Mouse (Mus musculus) cerebellum, adult 2 months (tissue): ENCODE results near the gene Shc3. TPM values are rescaled to one million over a fixed set of nuclear protein-coding genes. Genes with fewer than 3 reads are reported as not detected.

Experiments used
- DNase-seq, 2 experiments: peaks; one replicate each; pipeline ENCODE4 v3.0.0; 2021
- H3K27ac ChIP-seq: fragments of 200-500 bp; 2 replicates; pipeline ENCODE4 v1.5.1; 2012; ENCODE audit warnings: low read length, control low read depth, inconsistent platforms; ENCODE audit not compliant: insufficient read depth
- H3K27me3 ChIP-seq: fragments of 200-500 bp; 2 replicates; pipeline ENCODE4 v1.6.1; 2012; ENCODE audit warnings: inconsistent platforms, mild to moderate bottlenecking, low read length, moderate library complexity; ENCODE audit not compliant: control insufficient read depth, insufficient read depth
- H3K4me1 ChIP-seq: fragments of 200-500 bp; 2 replicates; pipeline ENCODE4 v1.6.1; 2011; ENCODE audit warnings: low read length; ENCODE audit not compliant: control insufficient read depth, insufficient read depth
- H3K4me3 ChIP-seq: fragments of 200-500 bp; replicated peaks from 2 replicates; pipeline ENCODE3; 2011; ENCODE audit warnings: mild to moderate bottlenecking, low read depth, low read length, control low read depth; ENCODE audit not compliant: insufficient read depth
- CTCF ChIP-seq: fragments of 200-500 bp; IDR thresholded peaks from 2 replicates; pipeline ENCODE4 v1.5.1; 2011; ENCODE audit warnings: low read depth, mild to moderate bottlenecking, control low read depth, low read length, moderate library complexity, borderline replicate concordance; ENCODE audit not compliant: insufficient read depth
- POLR2A ChIP-seq: fragments of 200-500 bp; IDR thresholded peaks from 2 replicates; pipeline ENCODE4 v1.6.1; 2011; ENCODE audit warnings: low read length, control low read depth, borderline replicate concordance; ENCODE audit not compliant: insufficient read depth
- WGBS: fragments of 180-500 bp; shearing (Covaris S2); methylation state at CpG from one replicate; pipeline ENCODE4 v1.1.7; 2018; 5-methylcytosine and 5-hydroxymethylcytosine counted together
- polyA plus RNA-seq: library from polyadenylated mRNA; depleted of rRNA; stranded (reverse); fragments of >200 nt; gene quantifications from 2 replicates; pipeline ENCODE4 v1.2.3, GENCODE M21; 2012

Shc3 gene
- polyA plus RNA-seq, 1 experiment: 22.7 TPM

GRCm38 (mm10) chr13:51594656-51595311 lies 25.6 kb upstream of the Shc3 start:
- TF ChIP-seq CTCF (no peak), POLR2A (no peak)
- H3K27ac ChIP-seq: no peak overlapping the region
- H3K4me3 ChIP-seq: peak overlapping the region; percentile 0
- peaks cover 4% of the 10 kb centered on the region for H3K4me1 ChIP-seq
- 1% methylated on average over 36 of the region's 36 CpGs for WGBS
- DNase-seq: no peak
- H3K27me3 ChIP-seq: no peaks in the 10 kb centered on the region; the same call in 1 of the 2 replicates

GRCm38 (mm10) chr13:51588005-51588404 lies 18.8 kb upstream of the Shc3 start:
- no peaks in the 10 kb centered on the region for H3K4me1 ChIP-seq
- H3K27me3 ChIP-seq: no peaks in the 10 kb centered on the region
- 45% methylated on average over 4 of the region's 4 CpGs for WGBS
- no peak for DNase-seq
- TF ChIP-seq CTCF: no peak
- no peak for TF ChIP-seq POLR2A
- H3K27ac ChIP-seq: no peak overlapping the region
- H3K4me3 ChIP-seq: no peak overlapping the region

- Histone ChIP-seq H3K27me3 (no peaks in the 10 kb centered on the region), H3K4me1 (no peaks in the 10 kb centered on the region), H3K4me3 (no peak overlapping the region), H3K27ac (no peak overlapping the region)
- TF ChIP-seq CTCF (no peak), POLR2A (no peak)
- WGBS: 62% methylated on average over 2 of the region's 2 CpGs
- DNase-seq: no peak
Measured at GRCm38 (mm10) chr13:51582204-51582603, 13.0 kb upstream of the Shc3 start.

GRCm38 (mm10) chr13:51580263-51581044 lies 11.2 kb upstream of the Shc3 start:
- no peaks in the 10 kb centered on the region for H3K4me1 ChIP-seq
- TF ChIP-seq POLR2A (no peak), CTCF (no peak)
- no peaks in the 10 kb centered on the region for H3K27me3 ChIP-seq
- no peak overlapping the region for H3K27ac ChIP-seq
- no peak overlapping the region for H3K4me3 ChIP-seq
- WGBS: 8% methylated on average over 8 of the region's 8 CpGs
- DNase-seq: no peak

GRCm38 (mm10) chr13:51573849-51574248 lies 4.6 kb upstream of the Shc3 start:
- H3K4me1 ChIP-seq: no peaks in the 10 kb centered on the region
- TF ChIP-seq CTCF (no peak), POLR2A (no peak)
- no peak overlapping the region for H3K27ac ChIP-seq
- no peaks in the 10 kb centered on the region for H3K27me3 ChIP-seq
- no peak for DNase-seq
- WGBS: 14% methylated on average over 11 of the region's 11 CpGs
- no peak overlapping the region for H3K4me3 ChIP-seq

GRCm38 (mm10) chr13:51570111-51570510 lies 892 bp upstream of the Shc3 start:
- no peaks in the 10 kb centered on the region; the same call in 1 of the 2 replicates for H3K4me1 ChIP-seq
- no peak overlapping the region for H3K27ac ChIP-seq
- no peak for DNase-seq
- TF ChIP-seq CTCF (no peak), POLR2A (no peak)
- no peaks in the 10 kb centered on the region; the same call in 1 of the 2 replicates for H3K27me3 ChIP-seq
- WGBS: 5% methylated on average over 9 of the region's 9 CpGs
- no peak overlapping the region for H3K4me3 ChIP-seq

GRCm38 (mm10) chr13:51569685-51570068 lies 458 bp upstream of the Shc3 start:
- Histone ChIP-seq H3K27ac (no peak overlapping the region), H3K4me1 (no peaks in the 10 kb centered on the region; the same call in 1 of the 2 replicates), H3K27me3 (no peaks in the 10 kb centered on the region; the same call in 1 of the 2 replicates), H3K4me3 (peak overlapping the region; percentile 55)
- DNase-seq: peak in 1 of 2 experiments; percentile 22
- 2% methylated on average over 7 of the region's 7 CpGs for WGBS
- TF ChIP-seq CTCF (no peak), POLR2A (no peak)

GRCm38 (mm10) chr13:51568501-51568901 lies 718 bp downstream of the Shc3 start:
- H3K4me3 ChIP-seq: peak overlapping the region; percentile 61
- DNase-seq: peak in 1 of 2 experiments; percentile 36
- no peaks in the 10 kb centered on the region; the same call in 1 of the 2 replicates for H3K27me3 ChIP-seq
- H3K27ac ChIP-seq: no peak overlapping the region
- TF ChIP-seq POLR2A (no peak), CTCF (no peak)
- H3K4me1 ChIP-seq: no peaks in the 10 kb centered on the region; the same call in 1 of the 2 replicates
- 14% methylated on average over 13 of the region's 13 CpGs for WGBS

GRCm38 (mm10) chr13:51567411-51567851 lies 1.8 kb downstream of the Shc3 start:
- under 1% methylated on average over 38 of the region's 38 CpGs for WGBS
- Histone ChIP-seq H3K4me1 (no peaks in the 10 kb centered on the region; the same call in 1 of the 2 replicates), H3K27me3 (no peaks in the 10 kb centered on the region; the same call in 1 of the 2 replicates), H3K4me3 (peak overlapping the region; percentile 48), H3K27ac (no peak overlapping the region)
- TF ChIP-seq CTCF (no peak), POLR2A (no peak)
- DNase-seq: peak; percentile 41 to 53
